Mouse (Mus musculus) layer of hippocampus, adult 18-20 months (tissue): ENCODE results near the gene Bag1. TPM values are rescaled to one million over a fixed set of nuclear protein-coding genes. Genes with fewer than 3 reads are reported as not detected.

Source experiments
- DNase-seq, 2 experiments: peaks; one replicate each; pipeline ENCODE4 v3.0.0; 2022; ENCODE audit warnings: low spot score in 2 of 2
- long read RNA-seq: library from polyadenylated mRNA; stranded (forward); transcript quantifications from one replicate; pipeline ENCODE4 v2.0.0, GENCODE M21; 2021
- total RNA-seq, 2 experiments: library from RNA; stranded (reverse); gene quantifications; 2 replicates each; pipeline ENCODE4 v1.2.3; 2021

Gene Bag1
- 100 to 1,000 TPM; 154 to 156 TPM for total RNA-seq
- long read RNA-seq, transcript Bag1-202 (7 exons, 1,336 nt): major isoform, 164 of 166 reads
- long read RNA-seq, partial matches to known transcripts: 0 of 166 reads
- long read RNA-seq, other reads (novel, unspliced or antisense): 2 of 166 reads

DNA sequence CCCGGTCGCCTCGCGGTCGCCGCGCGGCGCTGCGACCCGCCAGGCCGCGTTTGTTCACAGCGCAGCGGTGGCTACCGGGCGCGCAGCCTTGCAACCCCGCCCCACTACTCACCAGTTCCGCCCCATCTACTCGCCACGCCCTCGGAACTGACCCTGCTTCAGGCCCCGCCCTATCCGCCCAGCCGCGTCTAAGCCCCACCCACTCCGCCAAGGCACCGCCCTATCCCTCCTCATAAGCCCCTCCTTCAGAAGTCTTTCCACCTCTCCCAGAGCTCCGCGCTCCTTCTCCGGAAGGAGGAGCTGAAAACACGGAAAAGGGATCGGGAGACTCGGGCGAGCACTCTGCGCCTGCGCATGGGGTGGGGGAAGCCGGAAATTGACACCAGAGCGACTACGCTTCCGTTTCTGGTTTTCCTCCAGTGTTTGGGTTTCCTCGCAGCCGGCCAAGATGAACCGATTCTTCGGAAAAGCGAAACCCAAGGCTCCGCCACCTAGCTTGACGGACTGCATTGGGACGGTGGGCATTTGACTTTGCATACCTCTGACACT lies at the start of gene Bag1, which contains the start of gene Chmp5:
TSS of gene Bag1 (minus strand) at position 135 of the 549 bp plus-strand sequence.
TSS of gene Chmp5 (plus strand) at position 248 of the 549 bp plus-strand sequence.
- DNase-seq: peak; percentile 99

GRCm38 (mm10) chr4:40996302-40996701 lies 48.2 kb upstream of the Bag1 start:
- DNase-seq: no peak

- no peak for DNase-seq
Observed at GRCm38 (mm10) chr4:40989633-40990032, 41.5 kb upstream of the Bag1 start.

- no peak for DNase-seq
Observed at GRCm38 (mm10) chr4:40983686-40984085, 35.6 kb upstream of the Bag1 start.

- no peak for DNase-seq
Observed at GRCm38 (mm10) chr4:40982486-40982885, 34.4 kb upstream of the Bag1 start.

- DNase-seq: no peak
Observed at GRCm38 (mm10) chr4:40979430-40979829, 31.3 kb upstream of the Bag1 start.

DNA sequence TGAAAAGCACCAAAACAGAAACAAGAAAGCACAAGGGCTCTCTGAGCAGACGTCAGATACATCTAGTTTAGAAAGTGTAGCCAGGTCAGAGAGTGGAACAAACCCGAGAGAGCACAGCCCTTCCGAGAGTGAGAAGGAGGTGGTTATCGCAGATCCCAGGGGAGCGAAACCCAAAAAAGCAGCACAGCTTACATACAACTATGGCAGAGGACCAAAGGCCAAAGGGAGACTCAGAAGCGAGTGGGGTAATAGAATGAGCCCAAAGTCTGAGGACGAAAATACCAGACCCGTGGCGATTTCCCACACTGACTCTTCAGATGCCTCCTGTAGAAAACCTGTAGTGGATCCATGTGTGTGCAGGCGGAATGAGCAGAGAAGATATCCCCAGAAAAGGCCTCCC lies 28.6 kb upstream of the Bag1 start:
- DNase-seq: no peak

DNA sequence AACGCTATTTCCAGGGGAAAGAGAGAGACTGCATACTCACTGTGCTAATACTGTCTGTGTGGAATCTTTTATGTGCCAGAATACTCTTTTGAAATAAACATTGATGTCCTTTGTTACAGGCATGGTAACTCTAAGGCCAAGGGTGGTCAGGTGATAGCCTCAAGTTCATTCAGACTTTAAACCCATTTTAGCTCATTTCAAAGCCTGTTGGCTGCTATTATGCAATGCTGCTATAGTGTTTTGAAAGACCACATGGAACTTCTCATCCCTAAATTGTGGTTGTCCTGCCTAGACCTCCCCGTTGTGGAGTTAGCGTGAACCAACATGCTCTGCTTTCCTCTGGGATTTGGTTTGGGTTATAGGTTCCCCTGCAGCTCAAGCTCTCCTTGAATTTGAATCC lies 27.6 kb upstream of the Bag1 start:
- DNase-seq: no peak

- DNase-seq: no peak
Observed at GRCm38 (mm10) chr4:40974011-40974410, 25.9 kb upstream of the Bag1 start.

- DNase-seq: no peak
Observed at GRCm38 (mm10) chr4:40971744-40972143, 23.6 kb upstream of the Bag1 start.

- DNase-seq: peak; percentile 95 to 97
Observed at GRCm38 (mm10) chr4:40970842-40971701, 23.0 kb upstream of the Bag1 start, which contains the start of gene Nfx1. Gene Nfx1 (plus strand): TSS chr4:40970906.

- DNase-seq: no peak
Observed at GRCm38 (mm10) chr4:40970592-40970841, 22.4 kb upstream of the Bag1 start.

DNA sequence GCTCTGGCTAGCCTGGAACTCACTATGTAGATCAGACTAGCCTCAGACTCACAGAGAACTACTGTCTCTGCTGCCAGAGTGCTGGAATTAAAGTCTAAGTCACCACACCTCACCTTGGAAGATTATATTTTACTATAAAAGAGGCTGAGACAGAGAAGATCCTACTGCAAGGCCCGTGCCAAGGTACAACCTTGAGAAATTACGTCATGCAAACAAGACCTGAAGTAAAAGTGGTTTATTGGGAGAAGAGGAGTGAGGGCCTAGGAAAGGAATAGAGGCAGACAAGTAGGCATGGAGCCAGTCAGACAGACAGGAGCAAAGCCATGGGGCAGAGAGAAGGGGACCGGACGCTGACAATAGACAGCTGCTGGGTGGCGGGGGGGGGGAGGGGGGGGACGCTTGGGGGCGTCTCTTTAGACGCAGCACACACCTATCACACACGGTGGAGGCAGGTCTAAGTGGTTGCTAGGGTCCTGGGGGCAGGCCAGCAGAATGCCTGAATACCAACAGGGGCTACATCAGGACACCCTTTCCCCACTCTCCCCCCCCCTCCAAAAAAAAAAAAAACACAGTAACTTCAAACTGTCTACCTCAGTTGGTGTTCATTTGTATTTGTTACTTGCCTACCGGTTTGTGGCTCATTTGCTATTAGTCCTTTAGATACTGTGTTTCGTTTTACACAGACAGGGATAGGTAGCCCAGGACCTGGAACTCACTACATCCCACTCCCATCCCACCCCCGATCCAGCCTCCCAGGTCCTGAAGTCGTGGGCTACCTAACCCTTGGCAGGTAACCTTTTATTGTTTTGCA lies 21.9 kb upstream of the Bag1 start:
- no peak for DNase-seq

GRCm38 (mm10) chr4:40969161-40969560 lies 21.1 kb upstream of the Bag1 start:
- no peak for DNase-seq

GRCm38 (mm10) chr4:40963536-40963935 lies 15.4 kb upstream of the Bag1 start:
- peak in 1 of 2 experiments; percentile 60 for DNase-seq

GRCm38 (mm10) chr4:40955942-40956341 lies 7.8 kb upstream of the Bag1 start:
- no peak for DNase-seq

GRCm38 (mm10) chr4:40953521-40953920 lies 5.4 kb upstream of the Bag1 start:
- DNase-seq: peak in 1 of 2 experiments; percentile 47

DNA sequence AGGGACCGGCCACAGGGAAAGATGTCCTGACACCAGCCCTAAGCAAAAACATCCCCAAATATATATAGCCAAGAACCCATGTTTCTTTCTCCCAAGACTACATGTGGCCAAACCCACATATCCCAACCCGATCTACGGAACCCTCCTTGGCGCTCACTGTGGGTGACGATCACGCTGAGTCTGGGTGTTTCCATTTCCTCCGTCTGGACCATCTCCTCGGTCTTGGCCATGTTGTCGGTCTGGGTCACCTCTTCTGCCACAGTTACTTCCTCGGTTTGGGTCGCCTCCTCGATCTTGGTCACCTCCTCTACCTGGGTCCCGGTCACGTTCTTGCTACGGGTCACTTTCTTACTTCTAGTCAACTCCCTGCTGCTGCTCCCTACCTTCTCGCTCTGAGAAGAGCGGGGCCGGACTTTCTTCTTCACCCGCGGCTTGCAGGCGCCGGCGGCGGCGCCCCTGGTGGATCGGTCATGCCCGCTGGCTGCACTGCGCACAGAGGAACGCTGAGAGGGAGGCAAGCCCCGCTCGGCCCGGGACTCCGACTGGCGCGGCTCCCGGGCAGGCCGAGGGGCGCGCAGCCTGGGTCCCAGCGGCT lies 432 bp downstream of the Bag1 start:
- DNase-seq: no peak

- DNase-seq: no peak
Observed at GRCm38 (mm10) chr4:40946516-40947121, 1.5 kb downstream of the Bag1 start.

DNA sequence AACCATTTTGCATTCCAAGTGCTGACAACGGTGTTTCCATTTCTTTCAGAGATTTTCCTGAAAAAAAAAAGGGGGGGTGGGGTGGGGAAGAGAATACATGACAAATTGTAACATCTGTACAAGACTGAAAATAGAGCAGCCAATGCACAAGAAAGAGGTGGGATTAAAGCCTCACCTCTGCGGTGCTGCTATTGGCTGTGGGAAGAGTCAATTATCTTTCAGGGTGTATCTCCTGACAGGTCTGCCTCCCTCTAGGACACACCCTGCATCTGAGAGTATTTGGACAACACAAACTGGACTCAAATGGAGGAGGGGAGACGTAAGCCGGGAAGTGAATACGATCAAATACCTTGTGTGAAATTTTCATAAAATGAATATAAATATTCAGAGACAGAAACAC lies 4.4 kb downstream of the Bag1 start:
- no peak for DNase-seq

GRCm38 (mm10) chr4:40938793-40939192 lies 9.3 kb downstream of the Bag1 start:
- DNase-seq: no peak
